Mouse (Mus musculus): ENCODE measurements around the gene Cyp4f17. TPM values are rescaled to one million over a fixed set of nuclear protein-coding genes. Genes with fewer than 3 reads are reported as not detected.
"Not testable (repeated sequence)": the region's sequence is repeated elsewhere in the genome, so short reads cannot be mapped to it uniquely, and the experiment has no call there.

Gene Cyp4f17
- polyA plus RNA-seq, 1 experiment from 2014 or later, result 7.9 TPM

DNA sequence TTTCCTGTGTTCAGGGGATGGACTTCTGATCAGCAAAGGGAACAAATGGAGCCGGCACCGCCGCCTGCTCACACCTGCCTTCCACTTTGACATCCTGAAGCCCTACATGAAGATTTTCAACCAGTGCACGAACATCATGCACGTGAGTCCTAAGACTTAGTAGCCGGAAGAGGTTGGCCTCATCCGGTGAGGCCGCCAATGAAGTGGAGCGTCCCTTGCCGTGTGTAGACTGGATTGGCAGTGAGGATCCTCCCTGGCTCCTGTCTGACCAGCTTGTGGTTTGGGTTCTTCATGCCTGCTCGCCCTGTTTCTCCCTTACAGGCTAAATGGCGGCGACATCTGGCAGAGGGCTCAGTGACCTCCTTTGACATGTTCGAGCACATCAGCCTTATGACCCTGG, 24.1 kb upstream of the Cyp4f17 start:
- no peaks in the 10 kb centered on the region for H3K36me3 ChIP-seq (ENCODE audit: control insufficient read depth, insufficient read depth, low read length)
- H3K4me3 ChIP-seq (ENCODE audit: low read depth, low read length), result no peak overlapping the region
- ATAC-seq (replicated peaks; ENCODE audit: low FRiP score) (no peak), DNase-seq (ENCODE audit: low spot score) (no peak)
- no peak overlapping the region for H3K4me2 ChIP-seq (ENCODE audit: low read depth, low read length, severe bottlenecking)
- H3K27ac ChIP-seq (ENCODE audit: low read depth, low read length), result no peak overlapping the region
- H3K9ac ChIP-seq (ENCODE audit: low read length), result no peak overlapping the region
- WGBS, result 83% methylated on average over 14 of the region's 14 CpGs
- no peaks in the 10 kb centered on the region for H3K9me3 ChIP-seq (ENCODE audit: control insufficient read depth, low read length)
- H3K4me1 ChIP-seq (replicated peaks; ENCODE audit: control insufficient read depth, insufficient read depth, low read length), result no peaks in the 10 kb centered on the region
- H3K27me3 ChIP-seq (ENCODE audit: control insufficient read depth, insufficient read depth, low read length), result peaks cover 2% of the 10 kb centered on the region; the same call in 1 of the 2 replicates

DNA sequence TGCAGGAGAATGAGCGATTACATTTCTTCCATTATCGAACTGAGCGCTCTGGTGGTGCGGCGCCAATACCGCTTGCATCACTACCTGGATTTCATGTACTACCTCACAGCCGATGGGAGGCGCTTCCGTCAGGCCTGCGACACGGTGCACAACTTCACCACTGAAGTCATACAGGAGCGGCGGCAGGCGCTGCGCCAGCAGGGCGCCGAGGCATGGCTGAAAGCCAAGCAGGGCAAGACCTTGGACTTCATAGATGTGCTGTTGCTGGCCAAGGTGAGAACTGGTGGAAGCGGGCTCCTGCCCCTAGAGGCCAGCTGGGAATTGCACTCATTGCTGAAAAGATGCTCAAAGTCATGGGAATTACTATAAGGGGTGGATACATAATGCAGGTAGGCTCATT, 22.6 kb upstream of the Cyp4f17 start:
- Histone ChIP-seq H3K4me1 (replicated peaks; ENCODE audit: control insufficient read depth, insufficient read depth, low read length) (no peaks in the 10 kb centered on the region), H3K36me3 (ENCODE audit: control insufficient read depth, insufficient read depth, low read length) (no peaks in the 10 kb centered on the region), H3K4me2 (ENCODE audit: low read depth, low read length, severe bottlenecking) (peak overlapping the region; percentile 42; the same call in 1 of the 2 replicates), H3K9ac (ENCODE audit: low read length) (no peak overlapping the region), H3K27ac (ENCODE audit: low read depth, low read length) (no peak overlapping the region), H3K9me3 (ENCODE audit: control insufficient read depth, low read length) (no peaks in the 10 kb centered on the region), H3K27me3 (ENCODE audit: control insufficient read depth, insufficient read depth, low read length) (peaks cover 2% of the 10 kb centered on the region; the same call in 1 of the 2 replicates), H3K4me3 (ENCODE audit: low read depth, low read length) (no peak overlapping the region)
- WGBS, result 19% methylated on average over 18 of the region's 18 CpGs
- DNase-seq (ENCODE audit: low spot score) (peak; percentile 79), ATAC-seq (replicated peaks; ENCODE audit: low FRiP score) (0 out of 2 replicates have a peak, but pooled peaks have one; percentile 42)

DNA sequence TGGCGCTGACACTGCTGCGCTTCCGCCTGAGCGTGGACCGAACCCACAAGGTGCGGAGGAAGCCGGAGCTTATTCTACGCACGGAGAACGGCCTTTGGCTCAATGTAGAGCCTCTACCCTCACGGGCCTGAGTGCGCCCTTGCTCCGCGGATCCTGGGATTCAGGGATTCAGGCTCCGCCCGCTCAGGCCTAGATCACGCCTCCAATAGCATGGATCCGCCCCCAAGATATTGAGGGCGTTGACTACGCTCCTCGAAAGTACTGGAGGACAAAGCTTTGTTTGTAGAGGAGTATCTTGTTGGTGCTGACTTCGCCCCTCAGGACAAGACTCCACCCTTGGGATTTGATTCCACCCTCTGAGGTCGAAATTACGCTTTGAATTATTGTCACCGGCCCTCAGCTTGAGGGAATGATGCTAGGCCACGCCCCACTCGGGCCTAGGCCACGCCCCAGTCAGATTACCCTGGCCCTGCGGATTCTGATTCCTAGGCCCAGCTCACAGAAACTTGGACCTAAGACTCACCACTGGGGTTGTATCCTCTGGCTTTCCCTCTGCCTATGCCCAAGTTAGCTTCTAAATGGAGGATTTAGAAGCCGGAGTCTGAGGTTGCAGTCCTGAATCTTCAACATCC, 13.4 kb upstream of the Cyp4f17 start:
- Histone ChIP-seq H3K9ac (ENCODE audit: low read length) (peak overlapping the region; percentile 46), H3K4me1 (replicated peaks; ENCODE audit: control insufficient read depth, insufficient read depth, low read length) (no peaks in the 10 kb centered on the region), H3K4me2 (ENCODE audit: low read depth, low read length, severe bottlenecking) (peak overlapping the region; percentile 60), H3K27ac (ENCODE audit: low read depth, low read length) (no peak overlapping the region), H3K36me3 (ENCODE audit: control insufficient read depth, insufficient read depth, low read length) (no peaks in the 10 kb centered on the region), H3K4me3 (ENCODE audit: low read depth, low read length) (peak overlapping the region; percentile 30), H3K27me3 (ENCODE audit: control insufficient read depth, insufficient read depth, low read length) (no peaks in the 10 kb centered on the region), H3K9me3 (ENCODE audit: control insufficient read depth, low read length) (no peaks in the 10 kb centered on the region)
- ATAC-seq (replicated peaks; ENCODE audit: low FRiP score) (no peak; the same call in 1 of the 2 replicates), DNase-seq (ENCODE audit: low spot score) (peak; percentile 77)
- WGBS, result 6% methylated on average over 30 of the region's 30 CpGs

GRCm38 (mm10) chr17:32494601-32495000, 11.2 kb upstream of the Cyp4f17 start:
- Histone ChIP-seq H3K9ac (ENCODE audit: low read length) (no peak overlapping the region), H3K4me2 (ENCODE audit: low read depth, low read length, severe bottlenecking) (no peak overlapping the region), H3K9me3 (ENCODE audit: control insufficient read depth, low read length) (no peaks in the 10 kb centered on the region), H3K4me3 (ENCODE audit: low read depth, low read length) (no peak overlapping the region), H3K4me1 (replicated peaks; ENCODE audit: control insufficient read depth, insufficient read depth, low read length) (no peaks in the 10 kb centered on the region), H3K27ac (ENCODE audit: low read depth, low read length) (no peak overlapping the region), H3K36me3 (ENCODE audit: control insufficient read depth, insufficient read depth, low read length) (no peaks in the 10 kb centered on the region), H3K27me3 (ENCODE audit: control insufficient read depth, insufficient read depth, low read length) (no peaks in the 10 kb centered on the region)
- ATAC-seq (replicated peaks; ENCODE audit: low FRiP score) (no peak), DNase-seq (ENCODE audit: low spot score) (peak; percentile 68)
- 68% methylated on average over 1 of the region's 1 CpGs for WGBS

DNA sequence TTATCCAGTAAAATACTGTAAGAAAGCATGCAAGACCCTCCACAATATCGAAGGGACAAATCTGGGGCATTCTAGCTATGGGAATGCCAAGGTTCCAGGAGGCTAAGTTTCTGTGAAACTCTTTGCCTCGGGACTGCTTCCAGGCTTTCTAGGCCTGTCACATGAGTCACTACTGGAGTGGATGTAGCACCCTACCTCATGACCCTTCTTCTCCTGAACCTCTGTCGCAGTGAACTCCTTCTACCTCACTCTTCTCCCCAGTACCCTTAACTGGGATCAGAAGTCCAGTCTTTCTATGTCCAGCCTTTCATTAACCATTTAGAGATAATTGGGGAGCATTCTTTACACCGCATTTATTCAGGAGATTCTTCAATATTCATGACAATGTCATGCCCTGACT, 5.3 kb upstream of the Cyp4f17 start:
- H3K27me3 ChIP-seq (ENCODE audit: control insufficient read depth, insufficient read depth, low read length); H3K36me3 ChIP-seq (ENCODE audit: control insufficient read depth, insufficient read depth, low read length); ATAC-seq (replicated peaks; ENCODE audit: low FRiP score): not testable (repeated sequence)

GRCm38 (mm10) chr17:32501051-32501450, 4.8 kb upstream of the Cyp4f17 start:
- Histone ChIP-seq H3K9me3 (ENCODE audit: control insufficient read depth, low read length) (no peaks in the 10 kb centered on the region), H3K36me3 (ENCODE audit: control insufficient read depth, insufficient read depth, low read length) (no peaks in the 10 kb centered on the region), H3K4me1 (replicated peaks; ENCODE audit: control insufficient read depth, insufficient read depth, low read length) (no peaks in the 10 kb centered on the region), H3K27me3 (ENCODE audit: control insufficient read depth, insufficient read depth, low read length) (no peaks in the 10 kb centered on the region), H3K27ac (ENCODE audit: low read depth, low read length) (no peak overlapping the region), H3K9ac (ENCODE audit: low read length) (no peak overlapping the region), H3K4me3 (ENCODE audit: low read depth, low read length) (no peak overlapping the region), H3K4me2 (ENCODE audit: low read depth, low read length, severe bottlenecking) (no peak overlapping the region)
- DNase-seq (ENCODE audit: low spot score), result no peak
- 80% methylated on average over 3 of the region's 3 CpGs for WGBS
- ATAC-seq (replicated peaks; ENCODE audit: low FRiP score), result no peak

More for the DNA sequence above, 5.3 kb upstream of the Cyp4f17 start:
- H3K4me2 ChIP-seq (ENCODE audit: low read depth, low read length, severe bottlenecking); H3K9me3 ChIP-seq (ENCODE audit: control insufficient read depth, low read length); DNase-seq (ENCODE audit: low spot score); H3K4me1 ChIP-seq (replicated peaks; ENCODE audit: control insufficient read depth, insufficient read depth, low read length); H3K4me3 ChIP-seq (ENCODE audit: low read depth, low read length); H3K27ac ChIP-seq (ENCODE audit: low read depth, low read length); H3K9ac ChIP-seq (ENCODE audit: low read length): not testable (repeated sequence)
- WGBS, result 89% methylated on average over 4 of the region's 4 CpGs

DNA sequence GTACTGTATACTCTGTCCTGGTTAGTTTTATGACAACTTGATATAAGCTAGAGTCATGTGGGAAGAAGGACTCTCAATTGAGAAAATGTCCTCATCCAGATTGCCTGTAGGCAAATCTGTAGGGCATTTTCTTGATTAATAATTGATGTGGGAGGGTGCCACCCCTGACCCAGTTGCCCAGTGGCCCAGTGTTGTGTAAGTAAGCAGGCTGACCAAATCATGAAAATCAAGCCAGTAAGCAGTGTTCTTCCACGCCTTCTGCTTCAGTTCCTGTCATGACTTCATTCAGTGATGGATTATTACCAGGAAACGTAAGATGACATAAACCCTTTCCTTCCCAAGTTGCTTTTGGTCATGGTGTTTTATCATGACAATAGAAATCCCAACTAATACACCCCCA, 2.7 kb upstream of the Cyp4f17 start:
- no peak overlapping the region for H3K27ac ChIP-seq (ENCODE audit: low read depth, low read length)
- no peaks in the 10 kb centered on the region for H3K36me3 ChIP-seq (ENCODE audit: control insufficient read depth, insufficient read depth, low read length)
- H3K9me3 ChIP-seq (ENCODE audit: control insufficient read depth, low read length), result no peaks in the 10 kb centered on the region
- no peak overlapping the region for H3K4me2 ChIP-seq (ENCODE audit: low read depth, low read length, severe bottlenecking)
- 80% methylated on average over 2 of the region's 2 CpGs for WGBS
- no peak for DNase-seq (ENCODE audit: low spot score)
- H3K9ac ChIP-seq (ENCODE audit: low read length), result no peak overlapping the region
- peaks cover 4% of the 10 kb centered on the region; the same call in 1 of the 2 replicates for H3K4me1 ChIP-seq (replicated peaks; ENCODE audit: control insufficient read depth, insufficient read depth, low read length)
- ATAC-seq (replicated peaks; ENCODE audit: low FRiP score), result no peak
- H3K4me3 ChIP-seq (ENCODE audit: low read depth, low read length), result no peak overlapping the region
- H3K27me3 ChIP-seq (ENCODE audit: control insufficient read depth, insufficient read depth, low read length), result no peaks in the 10 kb centered on the region

- no peak for DNase-seq (ENCODE audit: low spot score)
- no peaks in the 10 kb centered on the region for H3K9me3 ChIP-seq (ENCODE audit: control insufficient read depth, low read length)
- ATAC-seq (replicated peaks; ENCODE audit: low FRiP score), result no peak; the same call in 1 of the 2 replicates
- peak overlapping the region; percentile 25; the same call in 1 of the 2 replicates for H3K27ac ChIP-seq (ENCODE audit: low read depth, low read length)
- peak overlapping the region; percentile 48 for H3K9ac ChIP-seq (ENCODE audit: low read length)
- H3K36me3 ChIP-seq (ENCODE audit: control insufficient read depth, insufficient read depth, low read length), result no peaks in the 10 kb centered on the region
- WGBS, result 39% methylated on average over 9 of the region's 9 CpGs
- peak overlapping the region; percentile 86 for H3K4me2 ChIP-seq (ENCODE audit: low read depth, low read length, severe bottlenecking)
- peak overlapping the region; percentile 38 for H3K4me3 ChIP-seq (ENCODE audit: low read depth, low read length)
- H3K27me3 ChIP-seq (ENCODE audit: control insufficient read depth, insufficient read depth, low read length), result no peaks in the 10 kb centered on the region
- H3K4me1 ChIP-seq (replicated peaks; ENCODE audit: control insufficient read depth, insufficient read depth, low read length), result peaks cover 4% of the 10 kb centered on the region; the same call in 1 of the 2 replicates
Measured at GRCm38 (mm10) chr17:32506729-32507245, 937 bp downstream of the Cyp4f17 start.

DNA sequence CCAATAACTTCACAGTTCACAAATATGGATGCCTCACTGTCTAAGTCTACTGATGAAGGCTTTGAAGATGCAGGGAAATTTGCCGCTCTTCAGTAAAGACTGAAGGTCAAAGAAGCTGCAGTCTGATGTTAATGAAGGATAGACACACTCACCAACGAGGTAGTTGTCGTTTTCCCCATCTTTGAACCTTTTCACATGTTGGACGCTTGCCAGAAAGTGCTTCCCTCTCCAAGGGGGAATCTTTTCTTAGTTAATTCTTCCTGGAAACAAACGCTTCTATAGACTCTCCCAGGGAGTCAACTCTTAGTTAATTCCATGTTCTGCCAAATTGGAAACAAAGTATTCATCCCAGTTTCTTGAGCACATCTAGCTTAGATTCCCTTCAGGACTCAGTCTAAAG, 10.3 kb downstream of the Cyp4f17 start:
- H3K27ac ChIP-seq (ENCODE audit: low read depth, low read length), result no peak overlapping the region
- no peak overlapping the region for H3K4me2 ChIP-seq (ENCODE audit: low read depth, low read length, severe bottlenecking)
- H3K27me3 ChIP-seq (ENCODE audit: control insufficient read depth, insufficient read depth, low read length), result no peaks in the 10 kb centered on the region
- no peaks in the 10 kb centered on the region for H3K4me1 ChIP-seq (replicated peaks; ENCODE audit: control insufficient read depth, insufficient read depth, low read length)
- H3K9me3 ChIP-seq (ENCODE audit: control insufficient read depth, low read length), result no peaks in the 10 kb centered on the region
- H3K36me3 ChIP-seq (ENCODE audit: control insufficient read depth, insufficient read depth, low read length), result no peaks in the 10 kb centered on the region
- no peak overlapping the region for H3K9ac ChIP-seq (ENCODE audit: low read length)
- DNase-seq (ENCODE audit: low spot score) (no peak), ATAC-seq (replicated peaks; ENCODE audit: low FRiP score) (no peak)
- no peak overlapping the region for H3K4me3 ChIP-seq (ENCODE audit: low read depth, low read length)
- 82% methylated on average over 5 of the region's 5 CpGs for WGBS
